Mouse (Mus musculus) thymus, postnatal 10 days (tissue): ENCODE data around the gene Gm20825.
"Not testable (repeated sequence)": the region's sequence is repeated elsewhere in the genome, so short reads cannot be mapped to it uniquely, and the experiment has no call there.

Experiments
- DNase-seq, 2 experiments: peaks; one replicate each; pipeline ENCODE4 v3.0.0; 2021; ENCODE audit warnings: low spot score in 2 of 2

Gm20825 gene

GRCm38 (mm10) chrY:8071407-8071806, at the start of gene Gm20825:
Gene Gm20825, minus strand, starts transcription at chrY:8071507.
- DNase-seq: not testable (repeated sequence)
